ENCODE assay signal across 9 mouse cellular contexts in genomic region chr13:113550866-113551565, GRCm38 (mm10).
DNase-seq lines count a peak whose midpoint lies in the region; ATAC-seq and TF ChIP-seq lines count a peak whose summit lies in the region.
"Had no signal": no experiment of that assay in that cellular context is flagged by ENCODE, and none has a peak within 500 bp of the region (broad histone marks: within the 10 kb centered on the region; RNA-seq: fewer than 3 reads in every experiment).

No protein-coding gene starts in this region.

- WGBS in forebrain, embryonic 15.5 days, result 58% methylated on average over 8 of the region's 8 CpGs
- WGBS in forebrain, embryonic 12.5 days, result 76% methylated on average over 8 of the region's 8 CpGs
- WGBS in midbrain, embryonic 16.5 days, result 68% methylated on average over 8 of the region's 8 CpGs

- H3K9me3 ChIP-seq in forebrain, embryonic 15.5 days, result no peaks in the 10 kb centered on the region
- H3K9me3 ChIP-seq in forebrain, embryonic 12.5 days, result no peaks in the 10 kb centered on the region
- H3K9me3 ChIP-seq in midbrain, embryonic 16.5 days (replicated peaks; ENCODE audit: control insufficient read depth, low read length, poor library complexity, severe bottlenecking), result no peaks in the 10 kb centered on the region

- H3K4me2 ChIP-seq in forebrain, embryonic 15.5 days (replicated peaks), result no peak overlapping the region
- H3K4me2 ChIP-seq in forebrain, embryonic 12.5 days, result no peak overlapping the region
- H3K4me2 ChIP-seq in midbrain, embryonic 16.5 days (ENCODE audit: low read length), result no peak overlapping the region

- DNase-seq in fat pad, adult 2 months (ENCODE audit: extremely low read depth, low read depth, low spot score), result peak; percentile 56
- peak; percentile 51 for DNase-seq in heart, postnatal 4 days
- DNase-seq in layer of hippocampus, postnatal 25 days (ENCODE audit: extremely low spot score in 1 of 2, low spot score in 1 of 2), result no peak

- no peak for TF ChIP-seq CTCF in C2C12 (IDR thresholded peaks at IDR 0.05; ENCODE audit: control insufficient read depth, insufficient read depth, insufficient read length)

- no peak overlapping the region for H3K4me3 ChIP-seq in forebrain, embryonic 15.5 days
- H3K4me3 ChIP-seq in forebrain, embryonic 12.5 days (replicated peaks), result no peak overlapping the region
- H3K4me3 ChIP-seq in C2C12 (ENCODE audit: insufficient read depth, poor library complexity, severe bottlenecking), result no peak overlapping the region
- H3K4me3 ChIP-seq in midbrain, embryonic 16.5 days (ENCODE audit: low read depth, low read length), result no peak overlapping the region

- H3K36me3 ChIP-seq in forebrain, embryonic 15.5 days, result no peaks in the 10 kb centered on the region
- no peaks in the 10 kb centered on the region for H3K36me3 ChIP-seq in forebrain, embryonic 12.5 days (replicated peaks)
- no peaks in the 10 kb centered on the region for H3K36me3 ChIP-seq in C2C12 (ENCODE audit: control insufficient read depth, insufficient read depth)
- no peaks in the 10 kb centered on the region for H3K36me3 ChIP-seq in midbrain, embryonic 16.5 days (ENCODE audit: control insufficient read depth, insufficient read depth, low read length)

- H3ac ChIP-seq in C2C12 (ENCODE audit: control insufficient read depth, insufficient read length, low read depth), result no peak overlapping the region

- H3K27me3 ChIP-seq in forebrain, embryonic 15.5 days, result no peaks in the 10 kb centered on the region
- no peaks in the 10 kb centered on the region for H3K27me3 ChIP-seq in forebrain, embryonic 12.5 days
- no peaks in the 10 kb centered on the region for H3K27me3 ChIP-seq in C2C12 (ENCODE audit: control insufficient read depth, insufficient read depth, insufficient read length)
- H3K27me3 ChIP-seq in midbrain, embryonic 16.5 days (ENCODE audit: control insufficient read depth, insufficient read depth, low read depth, low read length), result no peaks in the 10 kb centered on the region

- H3K4me1 ChIP-seq in forebrain, embryonic 15.5 days, result peaks cover 13% of the 10 kb centered on the region
- H3K4me1 ChIP-seq in forebrain, embryonic 12.5 days, result no peaks in the 10 kb centered on the region
- H3K4me1 ChIP-seq in midbrain, embryonic 16.5 days (ENCODE audit: control insufficient read depth, insufficient read depth, low read length), result no peaks in the 10 kb centered on the region

- no peaks in the 10 kb centered on the region for H3K79me2 ChIP-seq in C2C12 (ENCODE audit: control insufficient read depth, insufficient read depth)

- peak; percentile 80 for ATAC-seq in forebrain, embryonic 15.5 days (replicated peaks)
- ATAC-seq in forebrain, embryonic 12.5 days (ENCODE audit: low FRiP score), result no peak
- ATAC-seq in midbrain, embryonic 16.5 days, result no peak
- no peak for ATAC-seq in monocyte, adult 5-6 weeks (replicated peaks; ENCODE audit: insufficient number of reproducible peaks, low FRiP score, low TSS enrichment, poor library complexity, severe bottlenecking)
- ATAC-seq: CD4-positive, CD25-positive, alpha-beta regulatory T cell, adult 4 months had no signal

- H3K27ac ChIP-seq in forebrain, embryonic 15.5 days (replicated peaks), result peak overlapping the region; percentile 53
- no peak overlapping the region for H3K27ac ChIP-seq in forebrain, embryonic 12.5 days
- no peak overlapping the region for H3K27ac ChIP-seq in midbrain, embryonic 16.5 days (ENCODE audit: low read length)

- H3K79me3 ChIP-seq in C2C12 (ENCODE audit: low read depth), result no peaks in the 10 kb centered on the region

- H3K9ac ChIP-seq in forebrain, embryonic 15.5 days (replicated peaks), result no peak overlapping the region
- H3K9ac ChIP-seq in forebrain, embryonic 12.5 days, result no peak overlapping the region
- no peak overlapping the region for H3K9ac ChIP-seq in midbrain, embryonic 16.5 days (ENCODE audit: low read depth, low read length)

TF ChIP-seq in C2C12, 6 proteins besides CTCF, POLR2A, EP300 and RAD21:
- TF ChIP-seq MAX (IDR thresholded peaks at IDR 0.05) (peak; percentile 9), MYOG (IDR thresholded peaks at IDR 0.05; ENCODE audit: control insufficient read depth, extremely low read depth, insufficient read length) (no peak), FOSL1 (IDR thresholded peaks at IDR 0.05; ENCODE audit: insufficient read depth, low read length, poor library complexity, severe bottlenecking) (peak; percentile 19), MYOD1 (IDR thresholded peaks at IDR 0.05; ENCODE audit: control insufficient read depth, insufficient read length, low read depth) (peak; percentile 43), CEBPB (IDR thresholded peaks at IDR 0.05; ENCODE audit: low read depth) (peak; percentile 32), USF1 (IDR thresholded peaks at IDR 0.05; ENCODE audit: low read depth) (no peak)

Comparison
In these comparisons a context has a peak if more than half of its experiments do, and no peak if none do; other contexts are left out.
1. DNase-seq: peak in fat pad, adult 2 months (single experiment) and heart, postnatal 4 days (single experiment); none in layer of hippocampus, postnatal 25 days (0 of 2).